Mouse (Mus musculus): ENCODE measurements at regions not wholly inside any gene's neighbourhood (a gene's known extent, or its start where the extent isn't known, plus 50 kb on each side); places are given as distances from the start of the nearest gene placed in this dataset.

DNA sequence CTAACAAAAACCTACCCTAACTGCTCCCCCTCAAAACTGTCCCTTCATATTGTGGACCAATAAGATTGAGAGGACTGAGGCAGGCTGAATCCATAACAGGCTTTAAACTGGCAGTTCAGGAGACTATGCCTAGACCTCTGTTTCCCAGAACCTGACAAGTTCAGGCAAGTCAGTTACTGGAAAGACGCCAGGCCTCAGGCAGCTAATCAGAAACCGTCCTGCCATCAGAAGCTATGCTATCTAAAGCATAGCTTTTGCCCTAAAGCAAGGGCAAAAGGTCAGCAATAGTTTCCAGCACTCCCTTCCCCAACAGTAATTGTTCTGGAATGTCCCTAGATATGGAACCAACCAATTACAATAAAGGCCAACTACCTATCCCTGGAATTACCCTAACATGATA is 273.0 kb downstream of the Bche start:
- no peak overlapping the region for H3K27ac ChIP-seq
- no peak overlapping the region for H3K4me3 ChIP-seq
- no peaks in the 10 kb centered on the region for H3K27me3 ChIP-seq (ENCODE audit: control insufficient read depth, insufficient read depth, low read length)
- H3K9ac ChIP-seq (ENCODE audit: low read depth, low read length) = no peak overlapping the region
- DNase-seq = no peak
- no peaks in the 10 kb centered on the region for H3K79me2 ChIP-seq (replicated peaks; ENCODE audit: control insufficient read depth, insufficient read depth, low read length)
- TF ChIP-seq CTCF (IDR thresholded peaks at IDR 0.05) = no peak
- TF ChIP-seq EP300 (IDR thresholded peaks at IDR 0.05; ENCODE audit: insufficient read depth, low read depth, low read length) = no peak
- TF ChIP-seq POLR2A (IDR thresholded peaks at IDR 0.05; ENCODE audit: insufficient read depth, low read depth, low read length) = no peak
- no peaks in the 10 kb centered on the region for H3K4me1 ChIP-seq (ENCODE audit: control insufficient read depth, insufficient read depth, low read length)
- intact Hi-C loops (cut with DNase I) = no loop called here
- H3K36me3 ChIP-seq (ENCODE audit: control insufficient read depth, insufficient read depth, low read length) = no peaks in the 10 kb centered on the region
- WGBS = 14% methylated on average over 2 of the region's 2 CpGs

DNA sequence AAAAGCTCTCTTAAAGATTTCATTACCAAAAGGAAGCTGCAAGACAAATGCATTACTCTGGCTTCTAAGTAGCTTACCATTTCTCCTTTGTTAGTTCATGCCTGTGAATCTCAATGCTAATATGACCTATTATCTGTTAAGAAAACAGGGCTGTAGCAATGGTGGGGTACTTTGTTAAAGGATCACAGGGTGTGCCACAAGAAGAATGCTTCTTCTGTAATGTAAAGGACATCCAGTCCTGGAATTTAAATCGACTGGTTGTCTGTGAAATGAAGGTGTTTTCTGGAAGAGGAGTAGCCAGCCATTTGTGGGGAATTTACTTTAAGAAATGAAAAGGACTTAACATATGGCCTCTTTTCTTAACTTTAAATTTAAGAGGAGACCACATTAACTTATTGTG is 273.9 kb downstream of the Bche start:
- no peak for TF ChIP-seq EP300 (IDR thresholded peaks at IDR 0.05; ENCODE audit: insufficient read depth, low read depth, low read length)
- TF ChIP-seq POLR2A (IDR thresholded peaks at IDR 0.05; ENCODE audit: insufficient read depth, low read depth, low read length) = no peak
- TF ChIP-seq CTCF (IDR thresholded peaks at IDR 0.05) = no peak
- H3K27me3 ChIP-seq (ENCODE audit: control insufficient read depth, insufficient read depth, low read length) = no peaks in the 10 kb centered on the region
- WGBS = 50% methylated on average over 1 of the region's 1 CpGs

DNA sequence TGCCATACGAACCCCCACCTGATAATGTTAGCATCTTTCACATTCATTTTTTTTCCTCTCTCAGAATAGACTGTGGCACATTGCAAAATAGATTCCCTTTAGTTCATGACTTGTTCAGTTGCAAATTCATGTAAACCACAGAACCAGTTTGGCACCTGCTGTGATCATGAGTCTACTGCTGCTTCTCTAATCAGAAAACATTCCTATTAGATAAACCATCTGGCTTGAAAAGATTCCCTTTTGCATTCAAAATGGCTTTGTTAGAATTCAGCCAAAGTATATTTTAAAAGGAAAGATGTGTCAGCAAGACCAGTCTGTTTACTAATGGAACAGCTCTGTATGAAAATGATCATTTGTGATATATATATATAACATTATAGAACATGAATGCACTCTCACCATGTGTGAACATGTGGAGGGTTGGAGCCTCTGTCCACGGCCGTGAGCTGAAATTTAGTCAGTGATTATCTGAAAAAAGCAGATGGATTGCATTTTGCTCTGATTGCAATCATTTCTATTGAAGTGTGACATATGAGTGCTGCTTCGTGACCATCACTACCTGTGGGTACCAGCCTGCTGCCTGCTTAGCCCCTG is 298.2 kb downstream of the Bche start:
- WGBS = 66% methylated on average over 4 of the region's 4 CpGs

More for the DNA sequence above, 273.9 kb downstream of the Bche start:
- H3K79me2 ChIP-seq (replicated peaks; ENCODE audit: control insufficient read depth, insufficient read depth, low read length) = no peaks in the 10 kb centered on the region
- H3K4me1 ChIP-seq (ENCODE audit: control insufficient read depth, insufficient read depth, low read length) = no peaks in the 10 kb centered on the region
- H3K27ac ChIP-seq = no peak overlapping the region
- no peak overlapping the region for H3K4me3 ChIP-seq
- no peaks in the 10 kb centered on the region for H3K36me3 ChIP-seq (ENCODE audit: control insufficient read depth, insufficient read depth, low read length)
- intact Hi-C loops (cut with DNase I) = no loop called here
- H3K9ac ChIP-seq (ENCODE audit: low read depth, low read length) = no peak overlapping the region
- no peak for DNase-seq

DNA sequence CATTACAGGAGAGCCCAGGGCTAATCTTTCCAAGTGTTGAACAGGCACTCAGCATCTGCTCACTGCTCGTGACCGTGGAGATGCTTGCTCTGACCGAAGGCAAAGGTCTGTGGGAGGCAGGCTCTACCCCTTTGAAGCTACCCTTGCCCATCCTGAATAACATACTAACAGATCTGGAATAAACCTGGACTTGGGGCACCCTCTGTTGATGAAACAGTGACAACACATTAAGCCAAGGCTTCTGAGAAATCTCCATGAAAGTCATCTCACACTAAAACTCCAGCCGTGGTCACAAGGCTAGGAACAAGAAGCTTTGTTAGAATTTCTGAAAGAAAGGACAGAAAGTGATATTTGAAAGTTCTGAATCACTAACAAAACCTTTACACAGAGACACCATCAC is 306.8 kb downstream of the Bche start:
- intact Hi-C loops (cut with DNase I) = loop anchor here (5.0 kb wide), 1 partner anchor 334 kb away; no protein-coding TSS in a partner anchor

More for the DNA sequence above, 298.2 kb downstream of the Bche start:
- H3K27ac ChIP-seq = no peak overlapping the region
- H3K9ac ChIP-seq (ENCODE audit: low read depth, low read length) = no peak overlapping the region
- TF ChIP-seq EP300 (IDR thresholded peaks at IDR 0.05; ENCODE audit: insufficient read depth, low read depth, low read length) (no peak), POLR2A (IDR thresholded peaks at IDR 0.05; ENCODE audit: insufficient read depth, low read depth, low read length) (no peak), CTCF (IDR thresholded peaks at IDR 0.05) (no peak)
- no peaks in the 10 kb centered on the region for H3K36me3 ChIP-seq (ENCODE audit: control insufficient read depth, insufficient read depth, low read length)
- no peaks in the 10 kb centered on the region for H3K27me3 ChIP-seq (ENCODE audit: control insufficient read depth, insufficient read depth, low read length)
- no peaks in the 10 kb centered on the region for H3K4me1 ChIP-seq (ENCODE audit: control insufficient read depth, insufficient read depth, low read length)
- H3K4me3 ChIP-seq = no peak overlapping the region
- H3K79me2 ChIP-seq (replicated peaks; ENCODE audit: control insufficient read depth, insufficient read depth, low read length) = no peaks in the 10 kb centered on the region
- intact Hi-C loops (cut with DNase I) = no loop called here
- no peak for DNase-seq

DNA sequence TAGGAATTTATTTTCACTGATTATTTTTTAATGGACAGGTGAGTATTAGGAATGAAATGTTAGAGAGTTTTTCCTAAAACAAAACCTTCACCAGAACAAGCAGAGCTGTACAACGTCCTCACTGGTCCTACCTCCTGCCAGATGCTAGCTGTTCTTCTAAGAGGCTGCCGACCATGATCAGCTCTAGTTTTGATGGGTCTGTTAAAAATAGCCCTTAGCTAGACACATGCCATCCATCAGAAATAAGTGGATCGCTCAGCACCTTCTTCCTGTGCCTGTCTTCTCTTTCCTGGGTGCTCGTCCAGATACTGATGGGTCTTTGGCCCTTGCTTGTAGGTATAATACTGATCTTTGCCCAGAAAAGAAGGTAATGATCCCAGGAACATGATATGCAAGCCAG is 312.4 kb downstream of the Bche start:
- H3K4me1 ChIP-seq (ENCODE audit: control insufficient read depth, insufficient read depth, low read length) = no peaks in the 10 kb centered on the region; the same call in 1 of the 2 replicates
- H3K9ac ChIP-seq (ENCODE audit: low read depth, low read length) = no peak overlapping the region
- DNase-seq = no peak
- H3K36me3 ChIP-seq (ENCODE audit: control insufficient read depth, insufficient read depth, low read length) = no peaks in the 10 kb centered on the region
- TF ChIP-seq CTCF (IDR thresholded peaks at IDR 0.05) = no peak
- no peak for TF ChIP-seq EP300 (IDR thresholded peaks at IDR 0.05; ENCODE audit: insufficient read depth, low read depth, low read length)
- no peak for TF ChIP-seq POLR2A (IDR thresholded peaks at IDR 0.05; ENCODE audit: insufficient read depth, low read depth, low read length)
- intact Hi-C loops (cut with DNase I) = no loop called here
- H3K4me3 ChIP-seq = no peak overlapping the region
- no peaks in the 10 kb centered on the region for H3K27me3 ChIP-seq (ENCODE audit: control insufficient read depth, insufficient read depth, low read length)
- WGBS = 27% methylated on average over 4 of the region's 4 CpGs
- no peak overlapping the region for H3K27ac ChIP-seq
- no peaks in the 10 kb centered on the region for H3K79me2 ChIP-seq (replicated peaks; ENCODE audit: control insufficient read depth, insufficient read depth, low read length)

More for the DNA sequence above, 306.8 kb downstream of the Bche start:
- no peaks in the 10 kb centered on the region for H3K36me3 ChIP-seq (ENCODE audit: control insufficient read depth, insufficient read depth, low read length)
- 45% methylated on average over 4 of the region's 4 CpGs for WGBS
- no peak for DNase-seq
- no peaks in the 10 kb centered on the region for H3K79me2 ChIP-seq (replicated peaks; ENCODE audit: control insufficient read depth, insufficient read depth, low read length)
- no peaks in the 10 kb centered on the region for H3K27me3 ChIP-seq (ENCODE audit: control insufficient read depth, insufficient read depth, low read length)
- no peaks in the 10 kb centered on the region for H3K4me1 ChIP-seq (ENCODE audit: control insufficient read depth, insufficient read depth, low read length)
- no peak overlapping the region for H3K9ac ChIP-seq (ENCODE audit: low read depth, low read length)
- no peak overlapping the region for H3K4me3 ChIP-seq
- H3K27ac ChIP-seq = no peak overlapping the region
- TF ChIP-seq CTCF (IDR thresholded peaks at IDR 0.05) (peak; percentile 45), EP300 (IDR thresholded peaks at IDR 0.05; ENCODE audit: insufficient read depth, low read depth, low read length) (no peak)

DNA sequence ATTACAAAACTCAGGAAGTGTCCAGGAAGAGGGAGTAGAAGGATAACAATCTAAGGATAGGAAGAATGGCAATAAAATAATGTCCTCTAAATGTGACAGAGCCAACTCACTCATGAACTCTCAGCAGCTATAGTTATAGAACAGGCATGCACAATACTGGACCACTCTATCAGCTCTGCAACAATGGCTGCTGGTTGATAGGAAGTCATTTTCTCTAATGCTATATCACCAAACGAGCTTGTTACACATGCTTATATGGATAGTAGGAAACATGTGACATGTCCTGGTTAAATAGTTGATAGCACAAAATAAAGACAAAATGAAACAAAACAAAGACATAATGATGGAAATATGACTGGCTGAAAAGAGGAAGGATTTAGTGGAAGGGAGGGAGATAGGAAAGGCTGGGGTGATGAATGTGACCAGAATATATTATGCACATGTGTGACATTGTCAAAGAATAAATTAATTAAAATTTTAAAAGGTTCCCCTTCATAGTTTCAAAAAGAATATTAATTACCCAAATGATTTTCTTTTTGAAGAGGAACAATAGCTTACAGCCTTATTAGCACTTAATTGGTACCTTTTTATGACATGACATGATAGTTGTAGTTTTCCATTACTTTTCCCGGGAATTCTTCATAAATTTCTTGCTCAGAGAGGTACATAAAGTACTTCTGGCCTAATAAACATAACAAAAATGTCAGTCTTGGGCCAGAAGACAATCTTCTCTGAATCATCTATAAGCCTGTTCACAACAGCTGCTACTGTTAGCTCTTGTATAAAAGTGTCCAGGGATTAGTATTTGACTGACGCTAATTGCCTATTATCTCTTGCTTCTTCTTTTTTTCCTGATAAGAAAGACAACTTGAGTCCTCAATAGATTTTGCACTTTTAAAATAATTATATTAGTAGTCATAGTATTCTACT is 318.2 kb downstream of the Bche start:
- no peak overlapping the region for H3K27ac ChIP-seq
- H3K79me2 ChIP-seq (replicated peaks; ENCODE audit: control insufficient read depth, insufficient read depth, low read length) = no peaks in the 10 kb centered on the region
- H3K4me3 ChIP-seq = no peak overlapping the region
- no peak for DNase-seq
- WGBS = 61% methylated on average over 3 of the region's 3 CpGs
- TF ChIP-seq EP300 (IDR thresholded peaks at IDR 0.05; ENCODE audit: insufficient read depth, low read depth, low read length) = no peak
- no peak for TF ChIP-seq CTCF (IDR thresholded peaks at IDR 0.05)
- TF ChIP-seq POLR2A (IDR thresholded peaks at IDR 0.05; ENCODE audit: insufficient read depth, low read depth, low read length) = no peak
- H3K27me3 ChIP-seq (ENCODE audit: control insufficient read depth, insufficient read depth, low read length) = no peaks in the 10 kb centered on the region
- no peaks in the 10 kb centered on the region for H3K4me1 ChIP-seq (ENCODE audit: control insufficient read depth, insufficient read depth, low read length)
- intact Hi-C loops (cut with DNase I) = no loop called here
- no peaks in the 10 kb centered on the region for H3K36me3 ChIP-seq (ENCODE audit: control insufficient read depth, insufficient read depth, low read length)
- H3K9ac ChIP-seq (ENCODE audit: low read depth, low read length) = no peak overlapping the region

Measured in heart, adult 2 months (tissue).